Mouse (Mus musculus): Measurements from ENCODE around the gene Hps5.

Gene Hps5

GRCm38 (mm10) chr7:46738561-46739460 is 57.1 kb downstream of the Hps5 start:
- no peak for DNase-seq (ENCODE audit: low spot score in 2 of 2)

DNA sequence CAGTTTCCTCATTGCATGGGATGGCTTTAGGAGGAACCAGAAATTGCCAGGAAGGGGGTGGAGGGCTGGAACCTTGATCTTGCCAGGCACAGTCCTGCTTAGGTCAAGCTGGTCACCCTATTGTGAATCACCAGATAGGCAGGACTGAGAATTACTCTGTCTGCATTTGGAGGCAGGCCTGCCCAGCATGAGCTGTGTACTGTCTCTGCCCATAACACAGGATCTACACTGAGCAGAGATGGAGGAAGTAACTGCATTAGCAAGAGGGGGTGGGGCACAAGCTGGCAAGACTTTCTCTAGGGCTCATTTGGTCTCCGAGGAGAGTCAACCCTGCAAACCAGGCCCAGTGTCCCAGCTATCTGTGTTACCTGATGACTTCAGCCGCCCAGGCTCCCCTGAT is 60.9 kb downstream of the Hps5 start:
- DNase-seq (ENCODE audit: low spot score in 2 of 2), result no peak

DNA sequence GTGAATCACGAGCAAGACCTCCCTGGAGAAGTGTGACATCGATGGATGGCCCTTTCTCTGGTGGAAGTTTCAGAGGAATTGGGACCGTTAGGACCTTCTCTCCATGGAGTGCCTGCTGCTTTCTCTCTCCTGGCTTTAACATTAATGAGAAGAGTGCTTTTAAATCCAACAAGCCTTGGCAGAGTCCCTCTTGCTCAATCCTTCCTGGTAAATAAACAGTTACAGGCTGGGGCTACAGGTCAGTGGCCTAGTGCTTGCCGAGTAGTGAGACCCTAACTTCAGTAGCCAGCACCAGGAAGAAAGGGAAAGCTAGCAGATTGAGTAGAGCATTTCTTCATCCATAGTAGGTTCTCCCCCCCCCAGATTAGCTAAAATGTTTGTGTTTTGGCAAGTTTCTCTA is 63.4 kb downstream of the Hps5 start, which contains the start of gene Saa4:
TSS of gene Saa4 (minus strand) at position 146 of the 400 bp plus-strand sequence.
- no peak for DNase-seq (ENCODE audit: low spot score in 2 of 2)

DNA sequence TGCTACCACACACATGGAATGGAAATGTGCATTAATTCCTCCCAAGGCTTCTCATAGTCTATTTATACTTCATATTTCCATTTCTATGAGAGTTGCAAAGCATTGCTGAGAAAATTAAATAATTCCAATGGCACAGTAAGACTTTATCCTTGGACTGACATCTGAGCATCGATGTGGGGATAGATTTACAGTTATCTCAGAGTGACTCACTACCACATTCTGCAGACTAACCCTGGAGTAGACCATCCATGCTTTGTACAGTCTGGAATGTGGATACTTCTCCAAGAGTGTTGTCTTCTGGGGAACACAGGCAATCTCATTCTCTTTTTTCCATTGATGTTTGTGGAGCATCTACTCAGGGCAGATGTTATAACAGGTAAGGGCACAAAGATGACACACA is 68.3 kb downstream of the Hps5 start:
- no peak for DNase-seq (ENCODE audit: low spot score in 2 of 2)

- no peak for DNase-seq (ENCODE audit: low spot score in 2 of 2)
Measured at GRCm38 (mm10) chr7:46724396-46724795, 71.5 kb downstream of the Hps5 start.

- no peak for DNase-seq (ENCODE audit: low spot score in 2 of 2)
Measured at GRCm38 (mm10) chr7:46723849-46724248, 72.0 kb downstream of the Hps5 start.

- DNase-seq (ENCODE audit: low spot score in 2 of 2), result no peak
Measured at GRCm38 (mm10) chr7:46723354-46723753, 72.5 kb downstream of the Hps5 start.

- DNase-seq (ENCODE audit: low spot score in 2 of 2), result no peak
Measured at GRCm38 (mm10) chr7:46720460-46720859, 75.4 kb downstream of the Hps5 start.

- DNase-seq (ENCODE audit: low spot score in 2 of 2), result peak in 1 of 2 experiments; percentile 69
Measured at GRCm38 (mm10) chr7:46719526-46719925, 76.3 kb downstream of the Hps5 start.

DNA sequence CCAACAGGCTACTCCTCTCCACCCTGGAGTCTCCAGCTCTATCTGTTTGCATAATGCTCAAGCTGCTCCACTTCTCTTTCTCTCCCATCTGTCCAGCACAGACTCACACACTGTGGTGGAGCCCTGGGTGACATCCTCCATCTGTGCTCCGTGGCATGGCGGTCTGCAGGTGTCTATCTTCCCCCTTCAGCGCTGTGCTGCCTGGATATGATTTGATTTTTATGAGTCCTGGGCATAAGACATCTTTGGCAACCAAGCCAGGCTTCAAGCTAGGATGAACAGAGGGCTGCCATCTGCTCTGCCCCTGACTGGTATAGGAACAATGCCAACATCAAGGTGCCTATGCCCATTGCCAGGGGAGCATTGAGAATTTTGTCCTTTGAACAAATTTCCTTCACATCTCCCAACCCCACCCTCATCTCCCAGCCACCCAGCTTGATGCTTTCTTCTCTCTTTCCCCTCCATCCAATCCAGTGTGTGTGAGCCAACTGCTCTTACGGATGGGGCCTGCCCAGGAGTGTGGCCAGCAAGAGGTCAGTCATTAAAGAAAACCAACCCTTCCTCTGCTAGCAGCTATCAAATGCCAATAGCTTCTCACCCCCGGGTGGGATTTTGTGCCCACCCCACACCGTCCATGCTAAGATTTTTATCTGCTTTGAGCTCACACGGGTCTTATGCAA is 77.1 kb downstream of the Hps5 start:
- DNase-seq (ENCODE audit: low spot score in 2 of 2), result no peak

DNA sequence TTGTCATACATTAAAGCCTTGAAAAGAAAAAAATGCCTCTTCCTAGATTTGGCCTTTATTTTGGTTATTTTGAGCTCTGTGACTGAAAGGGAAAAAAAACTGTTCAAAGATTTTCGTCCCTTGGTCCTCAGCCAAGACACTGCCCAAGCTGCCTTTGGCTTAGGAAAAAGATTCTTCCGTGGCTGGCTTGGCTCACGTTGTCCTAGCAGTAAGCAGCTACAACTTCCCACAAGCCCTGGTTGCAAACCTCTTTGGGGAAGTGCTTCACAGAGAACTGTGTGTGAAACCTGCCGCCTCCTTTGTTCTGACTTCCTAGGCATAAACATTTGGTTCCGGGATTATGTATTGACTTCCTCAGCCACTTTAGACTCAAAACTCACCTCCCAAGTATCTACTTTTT is 79.0 kb downstream of the Hps5 start:
- no peak for DNase-seq (ENCODE audit: low spot score in 2 of 2)

- DNase-seq (ENCODE audit: low spot score in 2 of 2), result no peak
Measured at GRCm38 (mm10) chr7:46715600-46715999, 80.3 kb downstream of the Hps5 start, which contains the start of gene Saa3. Gene Saa3, minus strand, starts transcription at chr7:46715700.

- DNase-seq (ENCODE audit: low spot score in 2 of 2), result peak; percentile 25 to 32
Measured at GRCm38 (mm10) chr7:46714518-46714917, 81.3 kb downstream of the Hps5 start.

GRCm38 (mm10) chr7:46712250-46712649 is 83.6 kb downstream of the Hps5 start:
- no peak for DNase-seq (ENCODE audit: low spot score in 2 of 2)
